8 mouse cellular contexts compared by ENCODE assay signal in genomic region chr17:35263523-35263883, GRCm38 (mm10). TPM values are rescaled to one million over a fixed set of nuclear protein-coding genes. Genes with fewer than 3 reads are reported as not detected.
A peak's percentile ranks its signal among the peaks of the same experiment; 100 is the strongest.
DNase-seq lines count a peak whose midpoint lies in the region; ATAC-seq and TF ChIP-seq lines count a peak whose summit lies in the region.

No protein-coding gene starts in this region.

- ATAC-seq in erythroblast, adult 5-6 weeks (replicated peaks; ENCODE audit: low FRiP score, poor library complexity, severe bottlenecking), result no peak; the same call in 1 of the 2 replicates
- ATAC-seq in hindbrain, embryonic 14.5 days (ENCODE audit: low FRiP score), result peak; percentile 6; the same call in 1 of the 2 replicates
- peak; percentile 47 for ATAC-seq in lung, embryonic 16.5 days (ENCODE audit: low read depth)

- H3K36me3 ChIP-seq in erythroblast, embryonic 14.5 days (ENCODE audit: control insufficient read depth), result peaks cover 3% of the 10 kb centered on the region
- H3K36me3 ChIP-seq in hindbrain, embryonic 14.5 days (replicated peaks; ENCODE audit: control insufficient read depth, insufficient read depth), result no peaks in the 10 kb centered on the region
- H3K36me3 ChIP-seq in lung, embryonic 16.5 days (ENCODE audit: control insufficient read depth, insufficient read depth, low read length), result no peaks in the 10 kb centered on the region

- peak overlapping the region; percentile 77 for H3K9ac ChIP-seq in hindbrain, embryonic 14.5 days
- peak overlapping the region; percentile 73 for H3K9ac ChIP-seq in lung, embryonic 16.5 days (ENCODE audit: low read length)

- H3K4me1 ChIP-seq in erythroblast, embryonic 14.5 days (ENCODE audit: control insufficient read depth), result peaks cover 28% of the 10 kb centered on the region
- H3K4me1 ChIP-seq in bone marrow macrophage, adult 2 months (ENCODE audit: control insufficient read depth, insufficient read depth, low read length), result peaks cover 26% of the 10 kb centered on the region
- H3K4me1 ChIP-seq in hindbrain, embryonic 14.5 days (replicated peaks; ENCODE audit: control insufficient read depth, insufficient read depth, low read length), result no peaks in the 10 kb centered on the region; the same call in 1 of the 2 replicates
- 0 out of 2 replicates have a peak, but pooled peaks cover 2% of the 10 kb centered on the region for H3K4me1 ChIP-seq in lung, embryonic 16.5 days (replicated peaks; ENCODE audit: control insufficient read depth, insufficient read depth, low read length)

- peak overlapping the region; percentile 77 for H3K4me3 ChIP-seq in erythroblast, embryonic 14.5 days (replicated peaks)
- peak overlapping the region; percentile 86 for H3K4me3 ChIP-seq in bone marrow macrophage, adult 2 months (ENCODE audit: insufficient read depth, low read length)
- H3K4me3 ChIP-seq in hindbrain, embryonic 14.5 days (replicated peaks; ENCODE audit: low read length), result peak overlapping the region; percentile 74
- H3K4me3 ChIP-seq in lung, embryonic 16.5 days (ENCODE audit: low read length), result peak overlapping the region; percentile 71

- H3K4me2 ChIP-seq in hindbrain, embryonic 14.5 days (replicated peaks), result peak overlapping the region; percentile 91
- peak overlapping the region; percentile 100 for H3K4me2 ChIP-seq in lung, embryonic 16.5 days (ENCODE audit: low read depth, low read length)

- H3K9me3 ChIP-seq in erythroblast, embryonic 14.5 days (ENCODE audit: control insufficient read depth, low read length), result no peaks in the 10 kb centered on the region
- H3K9me3 ChIP-seq in hindbrain, embryonic 14.5 days (ENCODE audit: control insufficient read depth, low read length), result no peaks in the 10 kb centered on the region
- no peaks in the 10 kb centered on the region for H3K9me3 ChIP-seq in lung, embryonic 16.5 days (ENCODE audit: control insufficient read depth, low read length)

- no peak for DNase-seq in hindbrain, embryonic 14.5 days (ENCODE audit: low spot score)
- DNase-seq in layer of hippocampus, postnatal 14 days (ENCODE audit: low spot score in 2 of 2), result no peak
- no peak for DNase-seq in urinary bladder, postnatal 36 days (ENCODE audit: low spot score in 2 of 2)
- no peak for DNase-seq in right cerebral cortex, adult 2 months (ENCODE audit: low spot score in 2 of 2)

- no peak for TF ChIP-seq POLR2A in bone marrow macrophage, adult 2 months (IDR thresholded peaks at IDR 0.05; ENCODE audit: borderline replicate concordance, low read depth, low read length)

- H3K27ac ChIP-seq in bone marrow macrophage, adult 2 months (ENCODE audit: insufficient read depth, low read depth, low read length), result peak overlapping the region; percentile 60
- no peak overlapping the region for H3K27ac ChIP-seq in hindbrain, embryonic 14.5 days
- H3K27ac ChIP-seq in lung, embryonic 16.5 days (ENCODE audit: low read length), result no peak overlapping the region

- TF ChIP-seq CTCF in bone marrow macrophage, adult 2 months (IDR thresholded peaks at IDR 0.05; ENCODE audit: low read depth, low read length), result no peak

- whole genome bisulfite sequencing in hindbrain, embryonic 14.5 days, result under 1% methylated on average over 31 of the region's 31 CpGs
- WGBS in lung, embryonic 16.5 days, result 1% methylated on average over 31 of the region's 31 CpGs

- H3K27me3 ChIP-seq in erythroblast, embryonic 14.5 days (ENCODE audit: control insufficient read depth), result peaks cover 41% of the 10 kb centered on the region
- H3K27me3 ChIP-seq in hindbrain, embryonic 14.5 days (ENCODE audit: control insufficient read depth, insufficient read depth, low read length), result peaks cover 3% of the 10 kb centered on the region; the same call in 1 of the 2 replicates
- H3K27me3 ChIP-seq in lung, embryonic 16.5 days (ENCODE audit: control insufficient read depth, insufficient read depth, low read depth, low read length), result peaks cover 10% of the 10 kb centered on the region; the same call in 1 of the 2 replicates

RNA-seq across cellular contexts. Expression of gene H2-D1, which starts 1.0 kb away (rescaled TPM):
- polyA plus RNA-seq in erythroblast, embryonic 14.5 days (2012), result 2.4 and 2.7 TPM in 2 replicates
- 117 and 224 TPM in 2 replicates for total RNA-seq in erythroblast, adult 5-6 weeks (2015; ENCODE audit: low replicate concordance)
- total RNA-seq in erythroblast, adult 5-6 weeks (2017; ENCODE audit: low replicate concordance), result 217 and 402 TPM in 2 replicates
- polyA plus RNA-seq in bone marrow macrophage, adult 2 months (2012; ENCODE audit: insufficient read depth, insufficient read length, missing spikeins), result 2,808 and 2,856 TPM in 2 replicates
- polyA plus RNA-seq in hindbrain, embryonic 14.5 days (2014; fragmentation: Nextera tagmentation; extraction: Ambion mirVana), result 95.5 and 98.1 TPM in 2 replicates
- polyA plus RNA-seq in lung, embryonic 16.5 days (2015; fragmentation: Nextera tagmentation; extraction: Ambion mirVana), result 141 and 161 TPM in 2 replicates
- 10 to 100 TPM; 14.5 to 14.8 TPM for total RNA-seq in layer of hippocampus, postnatal 14 days (2021)

RNA-seq across cellular contexts. Expression of gene Ddx39b, which starts 22.0 kb away (rescaled TPM):
- 18.8 and 20.8 TPM in 2 replicates for polyA plus RNA-seq in erythroblast, embryonic 14.5 days (2012)
- total RNA-seq in erythroblast, adult 5-6 weeks (2015; ENCODE audit: low replicate concordance), result 65.7 and 80.5 TPM in 2 replicates
- 48.1 and 50.2 TPM in 2 replicates for total RNA-seq in erythroblast, adult 5-6 weeks (2017; ENCODE audit: low replicate concordance)
- polyA plus RNA-seq in bone marrow macrophage, adult 2 months (2012; ENCODE audit: insufficient read depth, insufficient read length, missing spikeins), result 164 and 169 TPM in 2 replicates
- 341 and 346 TPM in 2 replicates for polyA plus RNA-seq in hindbrain, embryonic 14.5 days (2014; fragmentation: Nextera tagmentation; extraction: Ambion mirVana)
- polyA plus RNA-seq in lung, embryonic 16.5 days (2015; fragmentation: Nextera tagmentation; extraction: Ambion mirVana), result 437 and 448 TPM in 2 replicates
- 100 to 1,000 TPM; 234 to 244 TPM for total RNA-seq in layer of hippocampus, postnatal 14 days (2021)

RNA-seq across cellular contexts. Expression of gene Nfkbil1, which starts 27.9 kb away (rescaled TPM):
- 1.6 TPM in 2 replicates for polyA plus RNA-seq in erythroblast, embryonic 14.5 days (2012)
- 0.58 and 1.0 TPM in 2 replicates for total RNA-seq in erythroblast, adult 5-6 weeks (2015; ENCODE audit: low replicate concordance)
- total RNA-seq in erythroblast, adult 5-6 weeks (2017; ENCODE audit: low replicate concordance), result 2.2 TPM in 1 of 2 replicates, not detected in the other
- polyA plus RNA-seq in bone marrow macrophage, adult 2 months (2012; ENCODE audit: insufficient read depth, insufficient read length, missing spikeins), result 15.5 and 15.7 TPM in 2 replicates
- 3.5 and 3.8 TPM in 2 replicates for polyA plus RNA-seq in hindbrain, embryonic 14.5 days (2014; fragmentation: Nextera tagmentation; extraction: Ambion mirVana)
- polyA plus RNA-seq in lung, embryonic 16.5 days (2015; fragmentation: Nextera tagmentation; extraction: Ambion mirVana), result 10.0 and 11.0 TPM in 2 replicates
- 10 to 100 TPM; 13.2 to 14.5 TPM for total RNA-seq in layer of hippocampus, postnatal 14 days (2021)

RNA-seq across cellular contexts. Expression of gene Atp6v1g2, which starts 30.0 kb away (rescaled TPM):
- 0.04 and 0.37 TPM in 2 replicates for polyA plus RNA-seq in erythroblast, embryonic 14.5 days (2012)
- 1.0 and 2.7 TPM in 2 replicates for total RNA-seq in erythroblast, adult 5-6 weeks (2015; ENCODE audit: low replicate concordance)
- total RNA-seq in erythroblast, adult 5-6 weeks (2017; ENCODE audit: low replicate concordance), result 3.8 TPM in 1 of 2 replicates, not detected in the other
- 11.2 and 15.1 TPM in 2 replicates for polyA plus RNA-seq in bone marrow macrophage, adult 2 months (2012; ENCODE audit: insufficient read depth, insufficient read length, missing spikeins)
- 122 and 138 TPM in 2 replicates for polyA plus RNA-seq in hindbrain, embryonic 14.5 days (2014; fragmentation: Nextera tagmentation; extraction: Ambion mirVana)
- polyA plus RNA-seq in lung, embryonic 16.5 days (2015; fragmentation: Nextera tagmentation; extraction: Ambion mirVana), result 4.9 and 5.9 TPM in 2 replicates
- total RNA-seq in layer of hippocampus, postnatal 14 days (2021), result 100 to 1,000 TPM; 485 to 488 TPM

RNA-seq across cellular contexts. Expression of gene Gm16181, which starts 42.9 kb away (rescaled TPM):
- polyA plus RNA-seq in erythroblast, embryonic 14.5 days (2012), result not detected in 2 replicates
- total RNA-seq in erythroblast, adult 5-6 weeks (2015; ENCODE audit: low replicate concordance), result not detected in 2 replicates
- not detected in 2 replicates for total RNA-seq in erythroblast, adult 5-6 weeks (2017; ENCODE audit: low replicate concordance)
- polyA plus RNA-seq in bone marrow macrophage, adult 2 months (2012; ENCODE audit: insufficient read depth, insufficient read length, missing spikeins), result not detected in 2 replicates
- not detected in 2 replicates for polyA plus RNA-seq in hindbrain, embryonic 14.5 days (2014; fragmentation: Nextera tagmentation; extraction: Ambion mirVana)
- polyA plus RNA-seq in lung, embryonic 16.5 days (2015; fragmentation: Nextera tagmentation; extraction: Ambion mirVana), result 1.2 TPM in 1 of 2 replicates, not detected in the other
- total RNA-seq in layer of hippocampus, postnatal 14 days (2021), result not detected

Comparison
In these comparisons a context has a peak if more than half of its experiments do, and no peak if none do; other contexts are left out.
1. RNA of gene H2-D1, which starts 1.0 kb away (polyA plus RNA-seq): 2,808 to 2,856 TPM in bone marrow macrophage, adult 2 months, 141 to 161 TPM in lung, embryonic 16.5 days and 95.5 to 98.1 TPM in hindbrain, embryonic 14.5 days; 2.4 to 2.7 TPM in erythroblast, embryonic 14.5 days; every median in the first group is over 10 times any median in the second.
2. Peak in every context shown above with its lines, with median percentiles within 50 percentile points of each other: H3K4me3 ChIP-seq.